In the genomic region with DNA sequence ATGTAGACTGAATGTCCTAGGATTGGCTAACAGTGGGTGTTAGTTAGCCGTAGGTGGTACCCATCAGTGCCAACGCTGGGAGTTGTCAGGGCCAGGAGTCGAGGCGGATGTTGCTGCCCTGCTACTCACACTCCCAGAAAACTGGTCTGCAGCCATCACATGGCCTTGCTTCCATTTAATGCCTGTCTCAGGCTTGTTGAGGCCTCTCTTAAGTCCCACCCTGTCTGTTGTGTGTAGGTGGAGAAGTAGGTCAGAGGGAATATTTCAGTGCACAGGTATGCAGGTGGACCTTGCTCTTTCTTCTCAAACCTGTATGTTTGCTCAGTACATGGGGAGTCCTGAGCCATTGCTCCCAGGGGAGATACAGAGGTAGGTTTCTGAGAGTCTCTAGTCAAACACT, we compare ENCODE assay signal across 12 mouse cellular contexts. TPM values are rescaled to one million over a fixed set of nuclear protein-coding genes. Genes with fewer than 3 reads are reported as not detected.
DNase-seq lines count a peak whose midpoint lies in the region; ATAC-seq and TF ChIP-seq lines count a peak whose summit lies in the region.
"Had no signal": no experiment of that assay in that cellular context is flagged by ENCODE, and none has a peak within 500 bp of the region (broad histone marks: within the 10 kb centered on the region; RNA-seq: fewer than 3 reads in every experiment).

No protein-coding gene starts in this region.

- WGBS in cerebellum, adult 2 months = 31% methylated on average over 4 of the region's 4 CpGs
- 46% methylated on average over 4 of the region's 4 CpGs for WGBS in kidney, adult 2 months
- 81% methylated on average over 4 of the region's 4 CpGs for WGBS in liver, embryonic 11.5 days

- no peak for TF ChIP-seq POLR2A in cerebellum, adult 2 months (IDR thresholded peaks at IDR 0.05; ENCODE audit: borderline replicate concordance, insufficient read depth, low read length)
- TF ChIP-seq POLR2A in kidney, adult 2 months (IDR thresholded peaks at IDR 0.05; ENCODE audit: low read depth, low read length) = no peak

- peaks cover 2% of the 10 kb centered on the region; the same call in 1 of the 2 replicates for H3K4me1 ChIP-seq in cerebellum, adult 2 months (ENCODE audit: control insufficient read depth, insufficient read depth, low read length)
- peaks cover 93% of the 10 kb centered on the region for H3K4me1 ChIP-seq in E14TG2a.4 (replicated peaks; ENCODE audit: low read depth, low read length)
- H3K4me1 ChIP-seq in kidney, adult 2 months (ENCODE audit: control insufficient read depth, insufficient read depth, low read length) = peaks cover 28% of the 10 kb centered on the region
- peaks cover 19% of the 10 kb centered on the region for H3K4me1 ChIP-seq in liver, embryonic 11.5 days (replicated peaks; ENCODE audit: control insufficient read depth, insufficient read depth, low read length)

- ATAC-seq in cerebellum, adult (ENCODE audit: insufficient number of reproducible peaks, low FRiP score, low TSS enrichment) = peak; percentile 42; the same call in 1 of the 2 replicates
- no peak for ATAC-seq in liver, embryonic 11.5 days (replicated peaks; ENCODE audit: low FRiP score)

- H3K36me3 ChIP-seq in E14TG2a.4 (ENCODE audit: insufficient read depth, low read length) = peaks cover 75% of the 10 kb centered on the region
- H3K36me3 ChIP-seq in kidney, adult 2 months (ENCODE audit: control insufficient read depth, insufficient read depth, low read length) = no peaks in the 10 kb centered on the region
- no peaks in the 10 kb centered on the region for H3K36me3 ChIP-seq in liver, embryonic 11.5 days (ENCODE audit: control insufficient read depth, insufficient read depth, low read length)

- H3K27ac ChIP-seq in cerebellum, adult 2 months (ENCODE audit: insufficient read depth, low read length) = no peak overlapping the region
- peak overlapping the region; percentile 25 for H3K27ac ChIP-seq in kidney, adult 2 months (ENCODE audit: insufficient read depth, low read depth, low read length)
- H3K27ac ChIP-seq in liver, embryonic 11.5 days (ENCODE audit: low read depth, low read length) = no peak overlapping the region
- H3K27ac ChIP-seq: heart, adult 2 months had no signal

- H3K9me3 ChIP-seq in E14TG2a.4 (ENCODE audit: low read length) = no peaks in the 10 kb centered on the region
- H3K9me3 ChIP-seq in liver, embryonic 11.5 days (ENCODE audit: control insufficient read depth, low read length) = no peaks in the 10 kb centered on the region

- no peak for DNase-seq in cerebellum, adult 2 months
- DNase-seq in kidney, adult 2 months = peak; percentile 65
- no peak for DNase-seq in liver, embryonic 11.5 days (ENCODE audit: low spot score)
- no peak for DNase-seq in adrenal gland, postnatal 4 days (ENCODE audit: low spot score in 2 of 2)
- DNase-seq in adrenal gland, postnatal 14 days = no peak
- DNase-seq in spleen, postnatal 10 days (ENCODE audit: low spot score in 2 of 2) = no peak
- DNase-seq: heart, adult 2 months; heart, postnatal 36 days; lung, postnatal 36 days; thymus, adult 18-20 months had no signal

- H3K9ac ChIP-seq in liver, embryonic 11.5 days (ENCODE audit: low read depth, low read length) = no peak overlapping the region

- no peak for TF ChIP-seq CTCF in cerebellum, adult 2 months (IDR thresholded peaks at IDR 0.05; ENCODE audit: borderline replicate concordance, insufficient read depth, low read depth, low read length)
- TF ChIP-seq CTCF in E14TG2a.4 (conservative IDR thresholded peaks at IDR 0.05; ENCODE audit: low read length) = no peak
- TF ChIP-seq CTCF in kidney, adult 2 months (conservative IDR thresholded peaks at IDR 0.05; ENCODE audit: insufficient read depth, insufficient read length, low read depth, low read length) = no peak

- no peak overlapping the region for H3K4me3 ChIP-seq in cerebellum, adult 2 months (replicated peaks; ENCODE audit: insufficient read depth, low read depth, low read length)
- H3K4me3 ChIP-seq in E14TG2a.4 (replicated peaks; ENCODE audit: low read length) = 0 out of 2 replicates have a peak overlapping the region, but pooled peaks have one; percentile 13
- H3K4me3 ChIP-seq in kidney, adult 2 months (ENCODE audit: insufficient read depth, low read depth, low read length) = no peak overlapping the region
- no peak overlapping the region for H3K4me3 ChIP-seq in liver, embryonic 11.5 days (ENCODE audit: low read depth, low read length)
- H3K4me3 ChIP-seq: heart, adult 2 months had no signal

- no peaks in the 10 kb centered on the region for H3K27me3 ChIP-seq in cerebellum, adult 2 months (ENCODE audit: control insufficient read depth, insufficient read depth, low read length)
- no peaks in the 10 kb centered on the region for H3K27me3 ChIP-seq in E14TG2a.4 (ENCODE audit: insufficient read depth, low read length)
- no peaks in the 10 kb centered on the region for H3K27me3 ChIP-seq in kidney, adult 2 months (replicated peaks; ENCODE audit: control insufficient read depth, insufficient read depth, low read length)
- no peaks in the 10 kb centered on the region for H3K27me3 ChIP-seq in liver, embryonic 11.5 days (replicated peaks; ENCODE audit: control insufficient read depth, insufficient read depth, low read length)

- H3K4me2 ChIP-seq in liver, embryonic 11.5 days = peak overlapping the region; percentile 11; the same call in 1 of the 2 replicates

RNA-seq across cellular contexts. Expression of a gene that starts 22.3 kb away (rescaled TPM):
- polyA plus RNA-seq in cerebellum, adult 2 months (2012; rRNA removed) = 38.3 and 40.6 TPM in 2 replicates
- 73.0 and 75.5 TPM in 2 replicates for polyA plus RNA-seq in kidney, adult 2 months (2012; rRNA removed)
- polyA plus RNA-seq in liver, embryonic 11.5 days (2014; fragmentation: Nextera tagmentation; extraction: Ambion mirVana) = 26.6 and 28.3 TPM in 2 replicates
- total RNA-seq in adrenal gland, postnatal 4 days (2021) = 10 to 100 TPM; 19.4 to 24.2 TPM
- total RNA-seq in adrenal gland, postnatal 14 days (2021) = 53.5 and 61.2 TPM in 2 replicates
